Mouse (Mus musculus) left cerebral cortex, adult 2 months (tissue): ENCODE results near the gene Ablim1. TPM values are rescaled to one million over a fixed set of nuclear protein-coding genes. Genes with fewer than 3 reads are reported as not detected.

ENCODE experiments used
- DNase-seq, 2 experiments: peaks; one replicate each; pipeline ENCODE4 v3.0.0; 2021 to 2022; ENCODE audit warnings: low spot score in 2 of 2, mixed read lengths in 1 of 2; ENCODE audit errors: extremely low spot score in 1 of 2
- H3K27ac ChIP-seq: fragments of 200-600 bp; 2 replicates; pipeline ENCODE4 v1.8.1; 2022
- H3K4me3 ChIP-seq: fragments of 200-600 bp; 2 replicates; pipeline ENCODE4 v1.8.1; 2022
- CTCF ChIP-seq: fragments of 200-600 bp; IDR thresholded peaks from 2 replicates; pipeline ENCODE4 v1.8.1; 2022; ENCODE audit warnings: antibody characterized with exemption, mild to moderate bottlenecking, moderate library complexity
- intact Hi-C: fragments of 180-260 bp; cut with DNase I; formaldehyde crosslinking; loops from one replicate; pipeline ENCODE4 v1.15.1; 2025
- total RNA-seq, 2 experiments: library from RNA; stranded (reverse); gene quantifications; 2 replicates each; pipeline ENCODE4 v1.2.3; 2021

Ablim1 gene
- total RNA-seq, 2 experiments from 2014 or later: 118 to 124 TPM

- intact Hi-C loops: loop anchor here (2.0 kb wide), 1 partner anchor 42 kb away; the partner anchor contains the start of gene Ablim1
- peak overlapping the region; percentile 70 for H3K27ac ChIP-seq
Measured at GRCm38 (mm10) chr19:57272824-57273613, 41.7 kb downstream of the Ablim1 start.

GRCm38 (mm10) chr19:57271757-57272156 is 43.0 kb downstream of the Ablim1 start:
- intact Hi-C loops: loop anchor here (2.0 kb wide), 1 partner anchor 43 kb away; the partner anchor contains the start of gene Ablim1
- no peak overlapping the region for H3K4me3 ChIP-seq
- H3K27ac ChIP-seq: no peak overlapping the region
- no peak for TF ChIP-seq CTCF
- no peak for DNase-seq

More at GRCm38 (mm10) chr19:57272824-57273613, 41.7 kb downstream of the Ablim1 start:
- no peak for TF ChIP-seq CTCF
- peak overlapping the region; percentile 26 for H3K4me3 ChIP-seq
- DNase-seq: peak; percentile 57 to 66

GRCm38 (mm10) chr19:57270711-57271110 is 44.0 kb downstream of the Ablim1 start:
- Histone ChIP-seq H3K27ac (no peak overlapping the region), H3K4me3 (no peak overlapping the region)
- intact Hi-C loops: no loop called here
- DNase-seq: no peak
- no peak for TF ChIP-seq CTCF

GRCm38 (mm10) chr19:57269791-57270190 is 44.9 kb downstream of the Ablim1 start:
- DNase-seq: no peak
- Histone ChIP-seq H3K27ac (no peak overlapping the region), H3K4me3 (no peak overlapping the region)
- intact Hi-C loops: no loop called here
- TF ChIP-seq CTCF: no peak

- TF ChIP-seq CTCF: no peak
- intact Hi-C loops: no loop called here
- no peak overlapping the region for H3K4me3 ChIP-seq
- no peak for DNase-seq
- H3K27ac ChIP-seq: no peak overlapping the region
Measured at GRCm38 (mm10) chr19:57267531-57267930, 47.2 kb downstream of the Ablim1 start.

GRCm38 (mm10) chr19:57266374-57267085 is 48.2 kb downstream of the Ablim1 start:
- DNase-seq: no peak
- Histone ChIP-seq H3K4me3 (no peak overlapping the region), H3K27ac (no peak overlapping the region)
- intact Hi-C loops: no loop called here
- TF ChIP-seq CTCF: no peak

GRCm38 (mm10) chr19:57264296-57264947 is 50.3 kb downstream of the Ablim1 start:
- TF ChIP-seq CTCF: no peak
- Histone ChIP-seq H3K27ac (no peak overlapping the region), H3K4me3 (no peak overlapping the region)
- DNase-seq: no peak
- intact Hi-C loops: no loop called here

- Histone ChIP-seq H3K27ac (no peak overlapping the region), H3K4me3 (no peak overlapping the region)
- intact Hi-C loops: no loop called here
- no peak for DNase-seq
- no peak for TF ChIP-seq CTCF
Measured at GRCm38 (mm10) chr19:57257801-57258200, 56.9 kb downstream of the Ablim1 start.

GRCm38 (mm10) chr19:57256666-57257065 is 58.1 kb downstream of the Ablim1 start:
- no peak for DNase-seq
- intact Hi-C loops: no loop called here
- Histone ChIP-seq H3K27ac (no peak overlapping the region), H3K4me3 (no peak overlapping the region)
- TF ChIP-seq CTCF: no peak

GRCm38 (mm10) chr19:57255157-57255556 is 59.6 kb downstream of the Ablim1 start:
- TF ChIP-seq CTCF: no peak; the same call in 1 of the 2 replicates
- Histone ChIP-seq H3K27ac (no peak overlapping the region), H3K4me3 (no peak overlapping the region)
- intact Hi-C loops: no loop called here
- no peak for DNase-seq

GRCm38 (mm10) chr19:57252692-57253448 is 61.8 kb downstream of the Ablim1 start:
- no peak overlapping the region for H3K27ac ChIP-seq
- DNase-seq: no peak
- no peak for TF ChIP-seq CTCF
- intact Hi-C loops: no loop called here
- no peak overlapping the region for H3K4me3 ChIP-seq
